Mouse (Mus musculus) heart, adult 2 months (tissue): ENCODE measurements at regions not wholly inside any gene's neighbourhood (a gene's known extent, or its start where the extent isn't known, plus 50 kb on each side); places are given as distances from the start of the nearest gene placed in this dataset.

Experiments
- DNase-seq, 2 experiments: peaks; one replicate each; pipeline ENCODE4 v3.0.0; 2021
- H3K27ac ChIP-seq: fragments of 200-600 bp; 2 replicates; pipeline ENCODE4 v1.8.1; 2022
- H3K27me3 ChIP-seq: fragments of 200-500 bp; 2 replicates; pipeline ENCODE4 v1.6.1; 2012; ENCODE audit warnings: mild to moderate bottlenecking, low read length, inconsistent platforms, mixed read lengths; ENCODE audit not compliant: control insufficient read depth, insufficient read depth
- H3K36me3 ChIP-seq: fragments of 200-500 bp; 2 replicates; pipeline ENCODE4 v1.6.1; 2012; ENCODE audit warnings: low read length, inconsistent platforms; ENCODE audit not compliant: control insufficient read depth, insufficient read depth
- H3K4me1 ChIP-seq: fragments of 200-500 bp; 2 replicates; pipeline ENCODE4 v1.6.1; 2011; ENCODE audit warnings: low read length; ENCODE audit not compliant: control insufficient read depth, insufficient read depth
- H3K4me3 ChIP-seq: fragments of 200-600 bp; 2 replicates; pipeline ENCODE4 v1.8.1; 2022
- H3K79me2 ChIP-seq: fragments of 200-500 bp; replicated peaks from 2 replicates; pipeline ENCODE4 v1.6.1; 2012; ENCODE audit warnings: mild to moderate bottlenecking, inconsistent platforms, low read length, moderate library complexity, mixed read lengths; ENCODE audit not compliant: control insufficient read depth, insufficient read depth
- H3K9ac ChIP-seq: fragments of 200-500 bp; 2 replicates; pipeline ENCODE4 v1.6.1; 2012; ENCODE audit warnings: low read depth, mild to moderate bottlenecking, control low read depth, inconsistent platforms, low read length, mixed read lengths
- CTCF ChIP-seq: fragments of 200-600 bp; IDR thresholded peaks from 2 replicates; pipeline ENCODE4 v1.8.1; 2022; ENCODE audit warnings: antibody characterized with exemption, mild to moderate bottlenecking, moderate library complexity
- EP300 ChIP-seq: fragments of 200-500 bp; IDR thresholded peaks from 2 replicates; pipeline ENCODE4 v1.6.1; 2011; ENCODE audit warnings: low read depth, low read length, control low read depth; ENCODE audit not compliant: insufficient read depth
- POLR2A ChIP-seq: fragments of 200-500 bp; IDR thresholded peaks from 2 replicates; pipeline ENCODE4 v1.6.1; 2011; ENCODE audit warnings: mild to moderate bottlenecking, low read depth, low read length, control low read depth; ENCODE audit not compliant: insufficient read depth
- WGBS: fragments of 180-500 bp; shearing (Covaris S2); methylation state at CpG from one replicate; pipeline ENCODE4 v1.1.7; 2018; 5-methylcytosine and 5-hydroxymethylcytosine counted together
- intact Hi-C: fragments of 180-260 bp; cut with DNase I; formaldehyde crosslinking; loops from one replicate; pipeline ENCODE4 v1.15.1; 2025

- TF ChIP-seq CTCF (no peak), EP300 (no peak), POLR2A (no peak)
- Histone ChIP-seq H3K9ac (no peak overlapping the region), H3K27me3 (no peaks in the 10 kb centered on the region), H3K27ac (no peak overlapping the region), H3K36me3 (no peaks in the 10 kb centered on the region), H3K79me2 (no peaks in the 10 kb centered on the region), H3K4me3 (no peak overlapping the region), H3K4me1 (no peaks in the 10 kb centered on the region)
- DNase-seq, result no peak
- intact Hi-C loops, result no loop called here
- WGBS, result 81% methylated on average over 5 of the region's 5 CpGs
These were observed 273.2 kb downstream of the Car8 start for GRCm38 (mm10) chr4:7965663-7966062.

- no peaks in the 10 kb centered on the region for H3K36me3 ChIP-seq
- DNase-seq, result no peak
- TF ChIP-seq EP300 (no peak), POLR2A (no peak), CTCF (no peak)
- 60% methylated on average over 5 of the region's 5 CpGs for WGBS
- H3K4me3 ChIP-seq, result no peak overlapping the region
- no peak overlapping the region for H3K9ac ChIP-seq
- H3K79me2 ChIP-seq, result no peaks in the 10 kb centered on the region
- H3K4me1 ChIP-seq, result no peaks in the 10 kb centered on the region
- intact Hi-C loops, result no loop called here
- H3K27ac ChIP-seq, result no peak overlapping the region
- H3K27me3 ChIP-seq, result no peaks in the 10 kb centered on the region
These were observed 277.2 kb downstream of the Car8 start for GRCm38 (mm10) chr4:7961521-7962172.

- H3K27ac ChIP-seq, result no peak overlapping the region
- no peak overlapping the region for H3K9ac ChIP-seq
- no peaks in the 10 kb centered on the region for H3K27me3 ChIP-seq
- WGBS, result 45% methylated on average over 2 of the region's 2 CpGs
- intact Hi-C loops, result no loop called here
- DNase-seq, result no peak
- TF ChIP-seq CTCF (no peak), EP300 (no peak), POLR2A (no peak)
- no peaks in the 10 kb centered on the region for H3K79me2 ChIP-seq
- no peaks in the 10 kb centered on the region for H3K36me3 ChIP-seq
- no peaks in the 10 kb centered on the region for H3K4me1 ChIP-seq
- no peak overlapping the region for H3K4me3 ChIP-seq
These were observed 278.5 kb downstream of the Car8 start for GRCm38 (mm10) chr4:7960335-7960734.

GRCm38 (mm10) chr4:7948020-7948419 lies 290.8 kb downstream of the Car8 start:
- H3K79me2 ChIP-seq, result no peaks in the 10 kb centered on the region
- no peaks in the 10 kb centered on the region for H3K4me1 ChIP-seq
- no peak for DNase-seq
- H3K36me3 ChIP-seq, result no peaks in the 10 kb centered on the region
- intact Hi-C loops, result no loop called here
- H3K27ac ChIP-seq, result no peak overlapping the region
- WGBS, result 60% methylated on average over 1 of the region's 1 CpGs
- TF ChIP-seq EP300 (no peak), CTCF (no peak), POLR2A (no peak)
- no peak overlapping the region for H3K9ac ChIP-seq
- no peaks in the 10 kb centered on the region for H3K27me3 ChIP-seq
- H3K4me3 ChIP-seq, result no peak overlapping the region

GRCm38 (mm10) chr4:7921503-7921902 lies 317.3 kb downstream of the Car8 start:
- intact Hi-C loops, result no loop called here

GRCm38 (mm10) chr4:7913191-7913590 lies 325.6 kb downstream of the Car8 start:
- no peaks in the 10 kb centered on the region for H3K79me2 ChIP-seq
- intact Hi-C loops, result no loop called here
- H3K36me3 ChIP-seq, result no peaks in the 10 kb centered on the region
- 86% methylated on average over 2 of the region's 2 CpGs for WGBS
- no peak for DNase-seq
- no peaks in the 10 kb centered on the region for H3K27me3 ChIP-seq
- H3K27ac ChIP-seq, result no peak overlapping the region
- no peak for TF ChIP-seq CTCF
- TF ChIP-seq EP300, result no peak
- TF ChIP-seq POLR2A, result no peak
- H3K9ac ChIP-seq, result no peak overlapping the region
- H3K4me3 ChIP-seq, result no peak overlapping the region
- no peaks in the 10 kb centered on the region for H3K4me1 ChIP-seq

More at GRCm38 (mm10) chr4:7921503-7921902, 317.3 kb downstream of the Car8 start:
- Histone ChIP-seq H3K36me3 (no peaks in the 10 kb centered on the region), H3K4me3 (no peak overlapping the region), H3K4me1 (no peaks in the 10 kb centered on the region), H3K9ac (no peak overlapping the region), H3K79me2 (no peaks in the 10 kb centered on the region), H3K27ac (no peak overlapping the region), H3K27me3 (no peaks in the 10 kb centered on the region)
- no peak for DNase-seq
- TF ChIP-seq EP300 (no peak), POLR2A (no peak), CTCF (no peak)
- WGBS, result 54% methylated on average over 2 of the region's 2 CpGs
